Mouse (Mus musculus) heart, postnatal 4 days (tissue): ENCODE data around the gene Mmp12. TPM values are rescaled to one million over a fixed set of nuclear protein-coding genes. Genes with fewer than 3 reads are reported as not detected.
"Not testable (repeated sequence)": the region's sequence is repeated elsewhere in the genome, so short reads cannot be mapped to it uniquely, and the experiment has no call there.

Experiments
- DNase-seq: peaks from one replicate; pipeline ENCODE4 v3.0.0; 2021
- total RNA-seq, 2 experiments: library from RNA; stranded (reverse); gene quantifications; 2 replicates each; pipeline ENCODE4 v1.2.3; 2021

Mmp12 gene
- under 1 TPM; 0.29 to 0.32 TPM for total RNA-seq

GRCm38 (mm10) chr9:7344107-7344506 lies at the start of gene Mmp12:
Mmp12 (plus strand) TSS chr9:7344381.
- no peak for DNase-seq

- no peak for DNase-seq
These were observed 12.3 kb upstream of the Mmp12 start for GRCm38 (mm10) chr9:7331847-7332246.

- no peak for DNase-seq
These were observed 8.2 kb upstream of the Mmp12 start for GRCm38 (mm10) chr9:7335766-7336680.

GRCm38 (mm10) chr9:7336740-7337483 lies 7.3 kb upstream of the Mmp12 start:
- no peak for DNase-seq

- no peak for DNase-seq
These were observed 1.3 kb downstream of the Mmp12 start for GRCm38 (mm10) chr9:7345513-7345912.

- DNase-seq, result no peak
These were observed 10.4 kb downstream of the Mmp12 start for GRCm38 (mm10) chr9:7354535-7354934.

GRCm38 (mm10) chr9:7387947-7388346 lies 43.8 kb downstream of the Mmp12 start, which contains the start of gene Mmp1b:
Mmp1b (minus strand) TSS chr9:7388047.
- no peak for DNase-seq

- DNase-seq, result not testable (repeated sequence)
These were observed 52.4 kb downstream of the Mmp12 start for GRCm38 (mm10) chr9:7396556-7396955.

Other genes with a start within 250 kb of the Mmp12 start
- 1 to 10 TPM; 4.4 to 5.6 TPM for gene Dync2h1, start 159.9 kb upstream of the Mmp12 start, total RNA-seq
- gene Dcun1d5, start 159.9 kb upstream of the Mmp12 start, total RNA-seq, result 10 to 100 TPM; 61.7 to 71.3 TPM
- under 1 TPM in 1 of 2 experiments, not detected in 1; 0.10 TPM for gene Mmp13, start 71.9 kb upstream of the Mmp12 start, total RNA-seq
- gene Mmp1b, start 43.7 kb downstream of the Mmp12 start, total RNA-seq, result not detected
- gene Mmp3, start 101.4 kb downstream of the Mmp12 start, total RNA-seq, result not detected
- not detected for gene Mmp10, start 158.0 kb downstream of the Mmp12 start, total RNA-seq
- under 1 TPM in 1 of 2 experiments, not detected in 1; 0.41 TPM for gene Mmp8, start 214.1 kb downstream of the Mmp12 start, total RNA-seq
- gene Mmp27, start 227.0 kb downstream of the Mmp12 start, total RNA-seq, result not detected